Mouse (Mus musculus) urinary bladder, adult 18-20 months (tissue): ENCODE data around the gene Prph2.
A peak's percentile ranks its signal among the peaks of the same experiment; 100 is the strongest.

ENCODE experiments used
- DNase-seq, 2 experiments: peaks; one replicate each; pipeline ENCODE4 v3.0.0; 2022; ENCODE audit warnings: low spot score in 2 of 2, mixed read lengths in 2 of 2

Prph2 gene

GRCm38 (mm10) chr17:46910186-46910585 lies at the start of gene Prph2:
Prph2 (plus strand) TSS chr17:46910459.
- DNase-seq: no peak

- no peak for DNase-seq
These were observed 45.6 kb upstream of the Prph2 start for GRCm38 (mm10) chr17:46864566-46865195.

- peak in 1 of 2 experiments; percentile 46 for DNase-seq
These were observed 43.4 kb upstream of the Prph2 start for GRCm38 (mm10) chr17:46866836-46867235.

GRCm38 (mm10) chr17:46870204-46870798 lies 40.0 kb upstream of the Prph2 start:
- DNase-seq: no peak

GRCm38 (mm10) chr17:46870913-46871312 lies 39.3 kb upstream of the Prph2 start:
- DNase-seq: no peak

- DNase-seq: no peak
These were observed 37.5 kb upstream of the Prph2 start for GRCm38 (mm10) chr17:46872806-46873205.

- peak in 1 of 2 experiments; percentile 36 for DNase-seq
These were observed 36.1 kb upstream of the Prph2 start for GRCm38 (mm10) chr17:46874133-46874532.

GRCm38 (mm10) chr17:46875626-46876025 lies 34.6 kb upstream of the Prph2 start:
- no peak for DNase-seq

GRCm38 (mm10) chr17:46876371-46876950 lies 33.8 kb upstream of the Prph2 start:
- DNase-seq: peak in 1 of 2 experiments; percentile 68

- DNase-seq: no peak
These were observed 33.2 kb upstream of the Prph2 start for GRCm38 (mm10) chr17:46877061-46877460.

- DNase-seq: peak in 1 of 2 experiments; percentile 43
These were observed 30.4 kb upstream of the Prph2 start for GRCm38 (mm10) chr17:46879841-46880311.

- DNase-seq: no peak
These were observed 29.9 kb upstream of the Prph2 start for GRCm38 (mm10) chr17:46880322-46880721.

- no peak for DNase-seq
These were observed 28.5 kb upstream of the Prph2 start for GRCm38 (mm10) chr17:46881728-46882127.

GRCm38 (mm10) chr17:46883107-46883506 lies 27.2 kb upstream of the Prph2 start:
- no peak for DNase-seq

GRCm38 (mm10) chr17:46884766-46885165 lies 25.5 kb upstream of the Prph2 start:
- no peak for DNase-seq

GRCm38 (mm10) chr17:46885218-46885909 lies 24.9 kb upstream of the Prph2 start:
- no peak for DNase-seq

- no peak for DNase-seq
These were observed 24.2 kb upstream of the Prph2 start for GRCm38 (mm10) chr17:46885910-46886643.

- DNase-seq: no peak
These were observed 21.6 kb upstream of the Prph2 start for GRCm38 (mm10) chr17:46888511-46889212.

GRCm38 (mm10) chr17:46889450-46890084 lies 20.7 kb upstream of the Prph2 start:
- DNase-seq: peak; percentile 68 to 69

GRCm38 (mm10) chr17:46890116-46890815 lies 20.0 kb upstream of the Prph2 start, which contains the start of gene Tbcc:
Tbcc (plus strand) TSS chr17:46890684.
- DNase-seq: peak; percentile 90 to 96
